Mouse (Mus musculus): Measurements from ENCODE around the gene Adamts18.

- TF ChIP-seq CTCF (IDR thresholded peaks at IDR 0.05; ENCODE audit: control insufficient read depth, insufficient read depth, insufficient read length) (no peak), CEBPB (IDR thresholded peaks at IDR 0.05; ENCODE audit: low read depth) (no peak), MAX (IDR thresholded peaks at IDR 0.05) (no peak), FOSL1 (IDR thresholded peaks at IDR 0.05; ENCODE audit: insufficient read depth, low read length, poor library complexity, severe bottlenecking) (no peak), MYOG (IDR thresholded peaks at IDR 0.05; ENCODE audit: control insufficient read depth, extremely low read depth, insufficient read length) (no peak), MYOD1 (IDR thresholded peaks at IDR 0.05; ENCODE audit: control insufficient read depth, insufficient read length, low read depth) (no peak)
Observed at GRCm38 (mm10) chr8:113687889-113688542, 160.5 kb downstream of the Adamts18 start.
